Mouse (Mus musculus) frontal cortex, adult (tissue): ENCODE results near the gene Gse1.

Source experiments
- ATAC-seq: cut with Nextera tagmentation; 2 replicates; pipeline ENCODE4 v1.9.2; 2017; ENCODE audit warnings: mild to moderate bottlenecking, moderate library complexity, mixed read lengths; ENCODE audit not compliant: low TSS enrichment

Gene Gse1

DNA sequence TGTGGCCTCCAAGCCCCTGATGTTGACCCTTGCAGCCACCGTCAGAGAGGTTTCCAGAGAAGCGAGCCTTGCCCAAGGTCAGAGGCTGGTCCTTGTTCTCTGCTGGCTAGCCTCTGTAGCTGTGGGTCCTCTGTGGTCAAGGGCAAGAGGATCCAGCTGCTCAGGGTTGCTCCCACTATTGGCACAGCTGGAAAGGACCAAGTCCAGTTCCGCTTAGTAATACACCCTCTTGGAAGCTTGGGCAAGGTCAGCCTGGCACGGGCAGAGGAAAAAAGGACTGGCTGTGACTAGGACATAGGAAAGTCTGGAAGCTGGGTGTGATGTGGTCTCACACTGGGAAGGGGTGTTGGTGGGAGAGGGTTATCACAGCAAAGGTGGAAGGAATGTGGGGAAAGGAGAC is 220.9 kb downstream of the Gse1 start:
- peak; percentile 16; the same call in 1 of the 2 replicates for ATAC-seq

GRCm38 (mm10) chr8:120449608-120450031 is 221.4 kb downstream of the Gse1 start:
- peak; percentile 77 for ATAC-seq

DNA sequence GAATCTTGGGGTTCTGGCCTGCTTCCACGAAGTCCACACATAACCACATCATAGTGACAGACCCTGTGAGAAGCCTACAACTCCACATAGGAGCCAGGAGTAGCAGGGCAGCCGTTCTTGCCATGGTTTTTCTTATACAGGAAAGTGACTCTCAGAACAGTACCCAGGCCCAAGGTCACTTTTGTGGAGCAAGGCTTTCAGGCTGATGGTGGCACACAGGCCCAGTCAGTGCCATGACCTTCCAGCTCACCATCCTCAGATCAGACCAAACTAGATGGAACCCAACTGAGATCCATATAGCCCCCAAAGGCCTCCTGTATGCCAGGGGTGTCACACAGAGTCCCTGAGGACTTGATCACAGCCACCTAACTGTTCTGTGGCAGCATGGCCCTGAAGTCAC is 223.9 kb downstream of the Gse1 start:
- no peak for ATAC-seq

GRCm38 (mm10) chr8:120454404-120454803 is 226.1 kb downstream of the Gse1 start:
- no peak for ATAC-seq

DNA sequence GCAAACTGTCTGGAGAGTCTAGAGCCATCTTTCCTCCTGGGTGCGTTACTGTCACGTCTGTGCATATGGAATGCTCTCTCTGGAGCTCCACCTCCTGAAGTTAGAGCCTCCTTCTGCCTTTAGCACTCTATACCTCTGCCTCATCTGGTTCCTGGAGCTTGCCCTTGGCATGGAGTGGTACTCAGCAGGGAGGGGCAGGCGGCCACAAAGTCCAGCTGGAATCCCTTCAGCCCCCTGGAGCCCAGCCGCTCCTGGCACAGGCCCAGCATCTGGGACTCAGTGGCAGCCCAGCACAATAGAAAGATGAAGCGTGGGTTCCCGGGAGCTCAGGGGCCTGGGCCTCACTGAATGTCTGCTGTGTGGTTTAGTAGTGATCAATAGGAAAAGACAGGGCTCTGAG is 232.1 kb downstream of the Gse1 start:
- no peak for ATAC-seq

DNA sequence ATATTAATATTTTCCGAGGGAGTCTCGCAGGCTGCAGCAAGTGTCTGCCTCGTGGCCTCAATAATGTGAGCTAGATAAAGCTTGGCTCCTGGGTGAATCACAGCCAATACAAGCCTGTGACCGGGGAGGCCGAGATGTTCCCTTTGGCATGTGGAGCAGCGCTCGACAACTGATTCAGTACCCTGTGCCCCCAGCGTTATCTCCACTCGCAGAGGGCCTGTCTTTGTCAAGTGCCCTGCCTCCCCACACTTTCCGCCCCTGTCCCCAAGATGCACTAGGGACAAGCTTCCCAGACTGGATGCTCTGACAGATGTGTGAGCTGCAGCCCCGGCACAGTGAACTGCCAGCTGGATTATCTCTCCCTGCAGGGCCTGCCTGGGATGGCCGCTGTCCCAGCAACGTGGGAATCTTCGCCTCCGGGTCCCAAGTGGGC is 233.9 kb downstream of the Gse1 start:
- no peak for ATAC-seq

DNA sequence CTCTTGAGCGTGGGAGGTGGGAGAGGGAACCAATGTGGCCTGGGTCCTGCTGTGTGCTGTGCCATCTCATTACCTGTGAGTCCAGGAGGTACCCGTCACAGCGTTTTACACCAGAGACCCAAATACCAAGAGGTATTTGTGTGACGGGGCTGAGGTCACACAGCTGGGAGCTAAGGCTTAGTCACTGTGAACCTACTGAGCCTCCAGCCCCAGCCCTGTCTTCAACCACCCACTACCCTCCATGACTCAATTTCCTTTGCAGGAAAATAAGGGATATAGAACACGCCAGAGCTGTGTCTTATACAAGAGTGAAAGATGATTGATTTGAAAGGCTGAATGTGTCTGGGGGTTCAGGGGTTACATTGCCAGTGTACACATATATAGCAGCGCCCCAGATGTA is 234.4 kb downstream of the Gse1 start:
- no peak for ATAC-seq

DNA sequence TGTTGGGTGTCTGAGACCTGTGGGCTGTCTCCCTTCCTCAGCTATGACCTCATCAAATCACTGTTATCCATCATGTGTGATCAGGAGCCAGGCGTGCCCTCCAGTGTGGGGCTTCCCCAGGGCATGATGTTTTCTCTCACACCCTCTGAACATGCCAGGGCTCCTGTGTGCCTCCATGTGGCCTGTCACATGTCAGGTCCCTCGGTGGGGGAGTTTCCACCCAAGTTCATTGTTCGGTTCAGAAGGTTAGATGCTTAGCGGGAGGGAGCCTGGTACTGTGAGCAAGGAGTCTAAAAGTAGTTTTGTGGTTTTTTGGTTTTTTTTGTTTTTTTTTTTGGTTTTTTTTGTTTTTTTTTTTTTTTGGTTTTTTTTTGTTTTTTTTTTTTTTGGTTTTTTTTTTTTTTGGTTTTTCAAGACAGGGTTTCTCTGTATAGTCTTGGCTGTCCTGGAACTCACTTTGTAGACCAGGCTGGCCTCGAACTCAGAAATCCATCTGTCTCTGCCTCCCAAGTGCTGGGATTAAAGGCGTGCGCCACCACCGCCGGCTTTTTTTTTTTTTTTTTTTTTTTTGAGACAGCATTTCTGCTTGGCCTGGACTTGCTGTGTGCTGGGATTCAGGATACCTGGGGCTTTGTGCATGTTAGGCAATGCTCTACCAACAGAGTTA is 235.8 kb downstream of the Gse1 start:
- no peak for ATAC-seq

DNA sequence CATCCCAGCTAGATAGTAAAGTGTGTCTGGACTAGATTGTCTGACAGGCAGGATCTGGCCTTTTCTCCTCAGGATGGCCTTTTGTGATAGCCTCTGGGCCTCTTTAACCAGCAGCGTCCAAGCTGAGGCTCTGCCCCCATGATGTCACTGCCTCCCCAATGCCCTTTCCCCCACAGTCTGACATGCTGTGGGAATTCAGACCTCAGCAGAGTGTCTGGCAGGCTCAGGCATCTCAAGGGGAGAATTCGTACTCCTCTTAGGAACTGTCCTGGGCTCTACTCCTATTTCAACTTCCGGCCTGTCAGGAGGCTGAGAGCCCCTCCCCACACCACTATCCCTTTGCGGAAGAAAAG is 236.3 kb downstream of the Gse1 start:
- ATAC-seq, result no peak

GRCm38 (mm10) chr8:120465710-120466109 is 237.5 kb downstream of the Gse1 start:
- ATAC-seq, result 0 out of 2 replicates have a peak, but pooled peaks have one; percentile 26

- ATAC-seq, result no peak
Observed at GRCm38 (mm10) chr8:120466266-120466665, 238.0 kb downstream of the Gse1 start.

- ATAC-seq, result no peak
Observed at GRCm38 (mm10) chr8:120467598-120467997, 239.3 kb downstream of the Gse1 start.

- no peak for ATAC-seq
Observed at GRCm38 (mm10) chr8:120470170-120470569, 241.9 kb downstream of the Gse1 start.

DNA sequence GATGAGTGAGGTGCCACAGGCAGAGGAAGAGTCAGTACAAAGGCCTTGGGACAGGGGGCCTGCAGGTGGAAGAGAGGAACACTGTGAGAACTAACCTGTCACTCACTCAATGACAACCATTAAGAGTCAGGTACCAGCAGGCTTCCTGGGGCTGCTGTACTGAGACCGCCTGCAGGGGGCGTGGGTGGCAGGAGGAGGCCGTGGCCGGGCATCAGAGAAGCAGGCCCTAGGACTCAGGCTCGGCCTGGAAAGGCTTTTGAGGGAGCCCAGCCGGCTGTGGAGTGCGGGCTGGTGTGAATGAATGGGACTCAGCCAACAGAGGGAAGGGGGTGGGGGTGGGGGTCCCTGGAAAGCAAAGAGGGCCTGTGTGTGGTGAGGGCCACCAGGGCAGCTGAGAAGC is 242.9 kb downstream of the Gse1 start:
- ATAC-seq, result no peak

DNA sequence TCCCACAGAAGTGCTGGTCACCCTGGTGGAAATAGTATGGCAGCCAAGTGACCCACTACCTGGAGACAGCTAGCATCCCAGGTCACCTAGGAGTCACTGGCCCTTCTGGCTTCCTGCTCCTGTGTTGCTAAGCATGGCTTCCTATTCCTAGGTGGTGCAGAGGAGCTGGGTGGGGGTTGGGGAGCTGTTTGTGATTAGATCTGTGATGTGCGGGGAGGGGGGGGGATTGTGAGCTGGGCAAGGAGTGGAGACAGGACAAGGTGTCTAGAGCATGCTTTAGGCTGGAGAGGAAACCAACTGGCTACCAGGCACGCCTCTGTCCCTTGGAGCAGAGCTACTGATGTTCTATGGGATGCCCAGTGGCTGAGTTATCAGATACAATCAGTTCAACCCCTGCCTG is 243.5 kb downstream of the Gse1 start:
- no peak for ATAC-seq

DNA sequence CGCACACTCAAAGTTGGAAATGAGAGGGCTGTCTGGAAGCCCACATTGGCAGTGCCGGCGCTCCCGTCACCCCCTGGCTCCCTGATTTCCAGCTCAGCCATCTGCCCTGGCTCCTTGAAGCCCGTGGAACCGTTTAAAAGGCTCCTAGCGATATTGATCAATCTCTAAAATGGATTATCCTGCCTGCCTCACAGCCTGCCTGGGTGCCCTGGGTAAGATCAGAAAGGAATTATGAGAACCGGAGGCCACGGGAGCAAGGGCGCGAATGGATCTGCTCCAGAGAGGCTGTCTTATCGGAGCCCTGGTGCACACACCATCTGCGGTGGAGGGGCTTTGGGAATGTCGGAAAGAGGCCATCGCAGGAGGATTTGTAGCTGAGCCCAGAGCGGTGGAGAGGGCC is 244.0 kb downstream of the Gse1 start:
- ATAC-seq, result no peak

DNA sequence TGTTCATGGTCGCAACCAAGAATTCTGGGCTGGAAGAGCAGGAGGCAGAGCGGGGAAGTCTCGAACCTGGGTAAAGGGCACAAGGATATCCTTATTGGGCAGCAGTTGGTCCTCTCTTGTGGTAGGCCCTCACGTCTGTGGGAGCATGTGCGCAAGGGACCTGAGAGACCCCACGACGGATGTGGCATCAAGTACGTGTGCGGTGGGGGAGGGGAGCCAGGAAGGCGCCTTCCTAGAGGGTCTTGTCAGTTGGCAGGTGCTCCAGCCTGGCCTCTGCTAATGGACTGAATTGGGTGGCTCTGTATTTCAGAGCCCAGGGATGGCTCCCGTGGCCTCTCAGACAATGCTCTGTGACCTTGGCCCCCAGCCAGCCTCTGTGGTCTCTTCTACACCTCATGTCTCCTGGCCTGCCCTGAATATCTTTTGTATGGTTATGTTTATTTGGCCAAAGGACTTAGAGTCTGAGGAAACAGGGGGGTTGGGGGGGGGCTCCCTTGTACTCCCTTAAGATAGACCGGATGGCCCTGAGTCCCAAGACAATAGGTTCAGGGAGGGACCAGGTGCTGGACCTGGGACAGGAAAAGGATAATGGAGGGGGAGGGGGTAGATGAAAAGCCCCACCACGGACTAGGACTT is 245.6 kb downstream of the Gse1 start:
- no peak for ATAC-seq

DNA sequence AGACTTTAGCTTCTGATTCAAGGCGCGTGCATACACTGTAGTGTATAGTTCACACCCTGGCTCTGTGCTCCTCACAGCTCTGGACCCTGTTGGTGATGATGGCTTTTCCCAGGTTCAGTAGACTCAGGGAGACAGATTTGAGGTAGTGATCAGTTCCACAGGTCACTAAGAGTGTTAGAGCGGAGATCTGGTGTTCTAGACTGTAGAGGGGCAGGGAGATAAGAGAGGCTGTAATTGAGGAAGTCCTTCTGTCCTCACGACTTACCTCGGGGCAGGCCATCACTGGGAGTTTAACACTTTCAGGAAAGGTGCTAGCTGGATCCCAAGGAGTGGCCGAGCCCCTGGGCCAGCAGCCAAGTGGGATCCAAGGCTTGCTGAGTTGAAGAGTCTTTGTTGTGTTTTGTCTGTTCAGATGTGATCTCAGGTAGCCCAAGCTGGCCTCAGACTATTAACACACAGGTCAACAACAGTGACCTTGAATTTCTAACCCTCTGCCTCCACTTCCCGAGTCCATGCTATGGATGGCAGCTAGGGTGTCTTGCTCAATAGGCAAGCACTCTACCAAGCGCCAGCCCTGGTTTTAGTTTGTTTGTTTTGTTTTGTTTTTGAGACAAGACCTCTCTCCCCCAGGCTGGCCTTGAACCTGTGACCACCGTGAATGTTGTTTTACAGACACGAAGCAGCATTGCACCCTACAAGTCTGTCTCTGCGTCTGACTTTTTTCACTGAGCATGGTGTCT is 246.4 kb downstream of the Gse1 start:
- no peak for ATAC-seq

DNA sequence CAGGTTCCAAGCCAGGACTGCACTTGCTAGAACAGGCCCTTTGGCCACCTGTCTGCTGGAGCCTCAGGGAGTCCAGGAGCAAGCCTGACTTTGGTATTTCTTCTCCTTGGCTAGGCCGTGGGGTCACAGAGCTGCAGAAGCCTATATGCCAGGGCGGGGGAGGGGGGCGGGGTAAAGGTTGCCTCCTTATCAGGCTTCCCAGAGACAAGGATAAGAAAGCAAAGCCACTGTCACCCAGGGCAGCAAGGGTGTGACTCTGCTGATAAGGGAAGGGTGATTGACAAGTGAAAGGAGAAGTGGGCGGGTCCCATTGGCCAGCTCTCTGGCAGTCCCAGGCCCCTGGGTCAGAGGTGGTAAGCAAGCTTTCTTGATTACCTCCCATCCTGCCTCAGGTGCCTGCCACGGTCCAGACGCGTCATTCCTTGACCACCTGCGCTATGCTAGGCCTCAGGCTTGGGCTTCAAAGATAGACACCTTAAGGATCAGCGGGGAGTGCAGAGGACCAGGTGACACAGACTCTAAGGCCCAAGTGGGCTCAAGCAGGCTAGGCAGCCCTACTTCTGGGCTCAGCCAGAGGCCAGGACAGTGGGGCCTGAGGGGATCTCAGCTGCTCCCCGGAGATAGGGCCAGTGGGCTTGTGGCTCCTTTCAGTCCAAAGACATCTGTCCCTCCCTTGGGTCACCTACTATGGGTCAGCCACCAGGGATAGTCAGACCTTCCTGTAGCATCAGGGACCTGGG is 247.4 kb downstream of the Gse1 start:
- ATAC-seq, result no peak

DNA sequence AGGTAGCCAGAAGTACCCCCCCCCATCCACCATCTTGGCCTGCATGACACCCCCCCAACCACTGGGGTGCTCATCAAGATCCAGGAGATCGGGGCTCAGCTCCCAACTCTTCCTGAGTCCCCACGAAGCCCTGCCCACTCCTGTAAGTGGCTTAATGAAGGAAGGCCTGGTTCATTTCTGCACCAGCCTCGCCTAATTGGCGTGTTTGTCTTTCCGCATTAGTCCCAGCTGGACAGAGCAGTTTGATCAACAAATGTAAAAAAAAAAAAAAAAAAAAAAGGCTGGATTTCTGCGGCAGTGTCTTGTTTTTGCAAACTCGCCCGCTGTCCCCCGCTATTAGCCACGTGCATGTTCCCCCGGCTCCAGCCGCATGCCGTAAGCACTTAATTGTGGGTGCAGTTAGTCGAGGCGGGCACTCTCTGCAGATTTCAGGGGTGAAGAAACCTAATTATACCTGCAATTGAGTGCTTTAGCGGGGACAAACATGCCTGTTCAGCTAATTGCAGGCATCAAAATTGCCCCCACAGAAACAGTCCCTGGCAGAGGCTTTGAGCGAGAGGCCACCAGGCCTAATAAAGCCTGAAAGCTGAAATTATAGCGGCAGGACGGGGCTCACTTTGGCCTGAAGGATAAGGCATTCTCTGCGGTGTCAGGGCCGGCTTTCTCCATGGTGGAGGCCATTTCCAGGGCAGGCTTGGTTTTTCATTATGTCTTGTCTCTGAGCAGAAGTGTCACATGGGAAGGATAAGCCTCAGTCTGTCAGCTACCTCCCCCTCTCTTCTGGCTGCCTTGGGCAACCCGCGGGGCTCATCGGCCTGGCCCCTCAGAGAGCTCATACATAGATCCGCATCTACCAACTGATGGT is 248.7 kb downstream of the Gse1 start:
- ATAC-seq, result no peak

- no peak for ATAC-seq
Observed at GRCm38 (mm10) chr8:120478754-120479153, 250.5 kb downstream of the Gse1 start.
